Mouse (Mus musculus) CH12.LX (cell line): ENCODE data around the gene Chfr. TPM values are rescaled to one million over a fixed set of nuclear protein-coding genes. Genes with fewer than 3 reads are reported as not detected.

Source experiments
- DNase-seq: peaks from one replicate; pipeline ENCODE4 v3.0.0-alpha.2; 2013; ENCODE audit errors: extremely low read depth
- H3K27ac ChIP-seq: 2 replicates; pipeline ENCODE4 v1.5.1; 2012; ENCODE audit warnings: low read depth, mild to moderate bottlenecking, control low read depth, moderate library complexity; ENCODE audit not compliant: insufficient read depth
- H3K27me3 ChIP-seq: replicated peaks from 2 replicates; pipeline ENCODE3; 2012; ENCODE audit warnings: inconsistent platforms
- H3K36me3 ChIP-seq, 2 experiments: replicated peaks in 1 of 2; 2 replicates each; pipeline versions ENCODE3 to v1.6.1; 2012; ENCODE audit warnings: inconsistent platforms in 1 of 2, low read length in 1 of 2, mild to moderate bottlenecking in 1 of 2, mixed read lengths in 1 of 2, moderate library complexity in 1 of 2; ENCODE audit not compliant: control insufficient read depth in 1 of 2, insufficient read depth in 1 of 2
- H3K4me1 ChIP-seq, 2 experiments: 2 replicates each; pipeline ENCODE4 v1.6.1; 2012; ENCODE audit warnings: inconsistent platforms in 1 of 2, moderate library complexity in 1 of 2; ENCODE audit not compliant: insufficient read depth in 2 of 2, control insufficient read depth in 1 of 2
- H3K4me2 ChIP-seq: 2 replicates; pipeline ENCODE4 v1.6.1; 2012; ENCODE audit warnings: low read depth, mild to moderate bottlenecking, control low read depth; ENCODE audit not compliant: poor library complexity, insufficient read depth, severe bottlenecking
- H3K4me3 ChIP-seq, 3 experiments: fragments of 150-350 bp in 1 of 3; sonication (generic) in 1 of 3; replicated peaks in 1 of 3; 2 replicates each; pipeline versions ENCODE3 to v1.5.1; 2011 to 2012; ENCODE audit warnings: low read depth in 2 of 3, low read length in 2 of 3, mild to moderate bottlenecking in 2 of 3, moderate library complexity in 2 of 3, control low read depth in 1 of 3, improper control_type of control experiment in 1 of 3, inconsistent platforms in 1 of 3, mixed read lengths in 1 of 3; ENCODE audit not compliant: poor library complexity in 1 of 3
- H3K79me2 ChIP-seq: replicated peaks from 2 replicates; pipeline ENCODE4 v1.6.1; 2012; ENCODE audit warnings: mild to moderate bottlenecking, moderate library complexity; ENCODE audit not compliant: control insufficient read depth, poor library complexity, insufficient read depth, severe bottlenecking; ENCODE audit errors: extremely low read depth
- H3K9ac ChIP-seq: 2 replicates; pipeline ENCODE4 v1.6.1; 2012; ENCODE audit warnings: low read depth, mild to moderate bottlenecking, control low read depth, moderate library complexity; ENCODE audit not compliant: insufficient read depth
- H3K9me3 ChIP-seq: replicated peaks from 2 replicates; pipeline ENCODE3; 2012; ENCODE audit warnings: low read length, inconsistent platforms, mixed read lengths
- BHLHE40 ChIP-seq: IDR thresholded peaks from 2 replicates; pipeline ENCODE4 v1.6.1; 2011; ENCODE audit warnings: mild to moderate bottlenecking, low read depth, low read length, improper control_type of control experiment
- CHD2 ChIP-seq: IDR thresholded peaks from 2 replicates; pipeline ENCODE4 v1.6.1; 2011; ENCODE audit warnings: low read length, improper control_type of control experiment
- CTCF ChIP-seq, 2 experiments: IDR thresholded peaks in 1 of 2; conservative IDR thresholded peaks in 1 of 2; 2 replicates each; pipeline ENCODE4 v1.5.1; 2011 to 2012; ENCODE audit warnings: low read depth in 2 of 2, low read length in 2 of 2, improper control_type of control experiment in 1 of 2, inconsistent platforms in 1 of 2, mild to moderate bottlenecking in 1 of 2, moderate library complexity in 1 of 2
- ELF1 ChIP-seq: IDR thresholded peaks from 2 replicates; pipeline ENCODE4 v1.6.1; 2014; ENCODE audit warnings: low read depth, mild to moderate bottlenecking, inconsistent platforms, low read length, improper control_type of control experiment
- ETS1 ChIP-seq: conservative IDR thresholded peaks from 2 replicates; pipeline ENCODE4 v1.6.1; 2012; ENCODE audit warnings: low read depth, mild to moderate bottlenecking, inconsistent platforms, low read length, improper control_type of control experiment, moderate library complexity
- GABPA ChIP-seq: IDR thresholded peaks from 2 replicates; pipeline ENCODE4 v1.6.1; 2012; ENCODE audit warnings: low read depth, low read length, improper control_type of control experiment, inconsistent platforms; ENCODE audit not compliant: insufficient replicate concordance
- HCFC1 ChIP-seq: IDR thresholded peaks from 2 replicates; pipeline ENCODE4 v1.6.1; 2012; ENCODE audit warnings: low read depth, mild to moderate bottlenecking, inconsistent platforms, low read length, improper control_type of control experiment
- IRF4 ChIP-seq: IDR thresholded peaks from 2 replicates; pipeline ENCODE4 v1.6.1; 2014; ENCODE audit warnings: low read depth, mild to moderate bottlenecking, inconsistent platforms, low read length, improper control_type of control experiment
- KAT2A ChIP-seq: IDR thresholded peaks from 2 replicates; pipeline ENCODE4 v1.6.1; 2012; ENCODE audit warnings: low read length, improper control_type of control experiment, inconsistent platforms; ENCODE audit not compliant: insufficient replicate concordance
- MAX ChIP-seq: IDR thresholded peaks from 2 replicates; pipeline ENCODE4 v1.6.1; 2011; ENCODE audit warnings: low read length, improper control_type of control experiment
- MAZ ChIP-seq: IDR thresholded peaks from 2 replicates; pipeline ENCODE4 v1.6.1; 2012; ENCODE audit warnings: low read depth, mild to moderate bottlenecking, inconsistent platforms, low read length, improper control_type of control experiment, moderate library complexity
- MXI1 ChIP-seq: IDR thresholded peaks from 2 replicates; pipeline ENCODE4 v1.6.1; 2011; ENCODE audit warnings: mild to moderate bottlenecking, low read depth, low read length, improper control_type of control experiment
- MYC ChIP-seq: IDR thresholded peaks from 2 replicates; pipeline ENCODE4 v1.6.1; 2011; ENCODE audit warnings: low read depth, mild to moderate bottlenecking, improper control_type of control experiment, low read length
- NELFE ChIP-seq: IDR thresholded peaks from 2 replicates; pipeline ENCODE4 v1.6.1; 2011; ENCODE audit warnings: low read depth, low read length, improper control_type of control experiment
- NRF1 ChIP-seq: IDR thresholded peaks from 2 replicates; pipeline ENCODE4 v1.6.1; 2014; ENCODE audit warnings: low read depth, mild to moderate bottlenecking, inconsistent platforms, low read length, improper control_type of control experiment, moderate library complexity
- PAX5 ChIP-seq: IDR thresholded peaks from 2 replicates; pipeline ENCODE4 v1.6.1; 2012; ENCODE audit warnings: low read length, inconsistent platforms, mixed read lengths
- POLR2A ChIP-seq: IDR thresholded peaks from 2 replicates; pipeline ENCODE4 v1.6.1; 2011; ENCODE audit warnings: low read depth, mild to moderate bottlenecking, improper control_type of control experiment, low read length
- POLR2AphosphoS2 ChIP-seq: IDR thresholded peaks from 2 replicates; pipeline ENCODE4 v1.6.1; 2011; ENCODE audit warnings: low read depth, low read length, improper control_type of control experiment
- RAD21 ChIP-seq: IDR thresholded peaks from 2 replicates; pipeline ENCODE4 v1.6.1; 2011; ENCODE audit warnings: low read depth, mild to moderate bottlenecking, low read length, improper control_type of control experiment, moderate library complexity
- RCOR1 ChIP-seq: conservative IDR thresholded peaks from 2 replicates; pipeline ENCODE4 v1.6.1; 2012; ENCODE audit warnings: low read depth, mild to moderate bottlenecking, inconsistent platforms, low read length, improper control_type of control experiment
- SIN3A ChIP-seq: IDR thresholded peaks from 2 replicates; pipeline ENCODE4 v1.6.1; 2012; ENCODE audit warnings: low read length, improper control_type of control experiment, inconsistent platforms
- TBP ChIP-seq: conservative IDR thresholded peaks from 2 replicates; pipeline ENCODE4 v1.6.1; 2011; ENCODE audit warnings: low read depth, low read length, improper control_type of control experiment
- TCF12 ChIP-seq: IDR thresholded peaks from 2 replicates; pipeline ENCODE4 v1.6.1; 2014; ENCODE audit warnings: low read depth, mild to moderate bottlenecking, inconsistent platforms, low read length, improper control_type of control experiment
- UBTF ChIP-seq: IDR thresholded peaks from 2 replicates; pipeline ENCODE4 v1.6.1; 2012; ENCODE audit warnings: low read depth, mild to moderate bottlenecking, inconsistent platforms, low read length, improper control_type of control experiment, moderate library complexity
- USF1 ChIP-seq: IDR thresholded peaks from 2 replicates; pipeline ENCODE4 v1.6.1; 2014; ENCODE audit warnings: low read depth, mild to moderate bottlenecking, inconsistent platforms, low read length, improper control_type of control experiment
- ZC3H11A ChIP-seq: IDR thresholded peaks from 2 replicates; pipeline ENCODE4 v1.6.1; 2012; ENCODE audit warnings: low read depth, mild to moderate bottlenecking, inconsistent platforms, low read length, improper control_type of control experiment
- ZKSCAN1 ChIP-seq: IDR thresholded peaks from 2 replicates; pipeline ENCODE4 v1.6.1; 2012; ENCODE audit warnings: low read depth, inconsistent platforms, low read length, improper control_type of control experiment, borderline replicate concordance
- ZNF384 ChIP-seq: IDR thresholded peaks from 2 replicates; pipeline ENCODE4 v1.6.1; 2012; ENCODE audit warnings: low read depth, low read length, improper control_type of control experiment, inconsistent platforms
- dilution Hi-C: fragments of 300-500 bp; cut with MboI; formaldehyde crosslinking; loops from 2 replicates; pipeline ENCODE4 v1.14.3; 2020; ENCODE audit warnings: low sequenced_read_pairs; ENCODE audit not compliant: extremely low pct_unique_long_range_greater_than_20kb, extremely low pct_ligation_motif_present
- in situ Hi-C: fragments of 300-500 bp; cut with MboI; formaldehyde crosslinking; loops from 3 replicates; pipeline ENCODE4 v1.14.3; 2019; ENCODE audit warnings: low sequenced_read_pairs, low pct_ligation_motif_present, low pct_unique_long_range_greater_than_20kb, mixed read lengths
- polyA plus RNA-seq: library from polyadenylated mRNA; unstranded; fragments of >175 nt; gene quantifications from 2 replicates; pipeline ENCODE4 v1.2.1, GENCODE M21; 2012; ENCODE audit warnings: low read depth; ENCODE audit not compliant: insufficient read length
- total RNA-seq, 2 experiments: library from RNA; depleted of rRNA; stranded (reverse); fragments of 300-350 nt in 1 of 2; fragments of >200 nt in 1 of 2; gene quantifications; 2 replicates each; pipeline ENCODE4 v1.2.3; 2012 to 2014

Gene Chfr
- total RNA-seq (2012; rRNA removed) (33.6 and 40.8 TPM in 2 replicates), total RNA-seq (2014; rRNA removed) (23.8 and 23.9 TPM in 2 replicates), polyA plus RNA-seq (36.0 and 38.5 TPM in 2 replicates)

- Histone ChIP-seq H3K36me3 (peaks cover 10 to 25% of the 10 kb centered on the region in 2 experiments), H3K27ac (no peak within 1 kb of the TSS), H3K79me2 (peaks cover 14% of the 10 kb centered on the region), H3K4me3 (peak within 1 kb of the TSS; percentile 80 to 92 (median 85)), H3K9ac (peak within 1 kb of the TSS; percentile 91), H3K4me1 (peaks cover 5 to 25% of the 10 kb centered on the region in 2 experiments), H3K9me3 (peaks cover 6% of the 10 kb centered on the region)
- dilution Hi-C loops (no loop called here), in situ Hi-C loops (no loop called here)
- peak; percentile 98 for DNase-seq
- peak; percentile 100 for TF ChIP-seq SIN3A
- peak; percentile 70 for TF ChIP-seq TCF12
- peak; percentile 93 for TF ChIP-seq MXI1
- TF ChIP-seq NRF1 = peak; percentile 91
- TF ChIP-seq HCFC1 = peak; percentile 96
- TF ChIP-seq BHLHE40 = peak; percentile 60
- TF ChIP-seq RCOR1 = no peak
- TF ChIP-seq ELF1 = peak; percentile 96
- TF ChIP-seq RAD21 = no peak
- TF ChIP-seq POLR2A = peak; percentile 66
- peak; percentile 97 for TF ChIP-seq ZNF384
- peak; percentile 52; the same call in 1 of the 2 replicates for TF ChIP-seq IRF4
- 0 out of 2 replicates have a peak, but pooled peaks have one; percentile 54 for TF ChIP-seq TBP
- peak; percentile 64 for TF ChIP-seq NELFE
- TF ChIP-seq ETS1 = peak; percentile 63
- peak; percentile 88; the same call in 1 of the 2 replicates for TF ChIP-seq KAT2A
- peak; percentile 84 for TF ChIP-seq MAZ
- no peak for TF ChIP-seq CTCF (conservative IDR thresholded peaks at IDR 0.05 in 1 of 2, IDR thresholded peaks at IDR 0.05 in 1 of 2; ENCODE audit: low read depth in 2 of 2, low read length in 2 of 2)
- no peak for TF ChIP-seq ZKSCAN1
- peak; percentile 31; the same call in 1 of the 2 replicates for TF ChIP-seq POLR2AphosphoS2
- TF ChIP-seq PAX5 = no peak
- peak; percentile 96 for TF ChIP-seq CHD2
- no peak for TF ChIP-seq UBTF
- TF ChIP-seq MAX = peak; percentile 31; the same call in 1 of the 2 replicates
- no peak for TF ChIP-seq MYC
- TF ChIP-seq USF1 = no peak
- peak; percentile 30; the same call in 1 of the 2 replicates for TF ChIP-seq GABPA
- TF ChIP-seq ZC3H11A = no peak
- TF ChIP-seq, all 38 proteins: peak for 19
- Histone ChIP-seq H3K27me3 (no peaks in the 10 kb centered on the region), H3K4me2 (peak within 1 kb of the TSS; percentile 82)
Measured at GRCm38 (mm10) chr5:110135293-110136086, at the start of gene Chfr. Gene Chfr (plus strand): TSS chr5:110135842.
